Mouse (Mus musculus): Measurements from ENCODE around the gene H2afy. TPM values are rescaled to one million over a fixed set of nuclear protein-coding genes. Genes with fewer than 3 reads are reported as not detected.

Gene H2afy
- polyA plus RNA-seq, 1 experiment = 77.4 TPM

DNA sequence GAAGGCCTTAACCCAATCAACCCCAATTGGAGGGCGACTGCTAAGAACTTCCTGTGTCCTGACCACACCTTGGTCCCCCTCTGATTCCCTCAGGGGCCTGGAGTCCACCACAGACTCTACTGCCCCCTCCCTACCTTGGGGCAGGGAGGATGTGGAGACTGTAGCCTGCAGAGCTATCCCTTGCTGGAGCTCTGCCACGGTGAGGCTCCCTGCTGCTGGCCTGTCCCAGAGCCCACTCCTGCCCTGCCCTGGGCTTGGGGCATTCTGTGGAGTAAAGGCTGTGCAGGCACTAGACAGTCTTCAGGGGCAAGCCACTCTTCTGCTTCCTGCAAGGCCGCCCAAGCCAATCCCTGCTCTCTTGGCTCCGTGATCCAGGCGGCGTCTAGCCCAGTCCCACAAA, 24.6 kb downstream of the H2afy start:
- no peak for DNase-seq (ENCODE audit: low read depth)

GRCm38 (mm10) chr13:56110694-56111531, 25.2 kb downstream of the H2afy start:
- no peak for DNase-seq (ENCODE audit: low read depth)

- no peak for DNase-seq (ENCODE audit: low read depth)
Observed at GRCm38 (mm10) chr13:56109703-56110102, 26.5 kb downstream of the H2afy start.

DNA sequence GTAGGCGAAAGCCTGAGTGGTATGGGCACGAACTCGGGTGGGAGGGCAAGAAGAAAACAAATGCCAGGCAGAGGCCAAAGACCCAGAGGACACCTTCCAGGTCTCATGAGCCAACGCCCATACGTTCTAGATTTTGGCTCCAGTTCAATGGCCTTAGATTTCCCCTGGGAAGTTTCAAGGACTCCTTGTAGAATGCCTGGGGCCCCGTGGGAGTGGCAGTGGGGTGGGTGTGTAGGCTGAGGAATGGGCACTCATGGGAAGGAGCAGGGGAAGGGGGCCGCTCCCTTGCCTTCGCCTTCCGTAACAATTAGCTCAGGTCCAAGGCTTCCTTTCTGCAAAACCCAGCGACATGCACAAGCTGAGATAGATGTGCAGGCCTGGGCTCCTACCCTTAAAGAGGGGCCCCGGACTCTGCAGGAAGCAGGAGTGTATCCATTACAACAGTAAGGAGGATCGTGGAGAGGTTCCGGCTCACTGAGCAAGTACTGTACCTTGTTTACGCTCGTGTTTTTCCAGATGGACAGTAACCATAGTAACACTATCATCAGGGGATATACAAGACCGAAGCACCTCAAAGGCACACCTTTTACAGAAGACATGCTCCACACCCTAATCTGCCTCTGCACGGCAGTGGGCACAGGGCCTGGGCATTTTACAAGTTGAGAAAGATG, 27.2 kb downstream of the H2afy start:
- DNase-seq (ENCODE audit: low read depth) = no peak

DNA sequence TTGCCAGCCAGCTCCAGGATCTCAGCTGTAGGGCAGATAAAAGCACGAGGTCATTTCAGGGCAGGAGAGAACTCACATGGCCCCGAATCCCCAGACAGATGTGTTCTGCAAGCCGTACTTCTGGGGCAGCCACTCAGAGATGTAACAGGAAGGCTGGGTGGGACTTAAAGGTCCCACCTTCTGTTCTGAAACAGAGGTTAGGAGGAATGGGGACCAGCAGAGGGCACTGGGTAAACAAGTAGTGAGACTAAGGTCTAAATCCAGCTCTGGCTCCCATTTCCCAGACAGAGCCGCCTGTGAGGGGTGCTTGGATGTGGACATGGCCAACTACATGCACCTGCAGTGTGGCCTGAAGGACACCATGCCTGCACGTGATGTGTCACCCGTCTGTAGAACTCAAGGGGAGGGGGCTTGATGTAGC, 31.2 kb downstream of the H2afy start:
- DNase-seq (ENCODE audit: low read depth) = no peak

DNA sequence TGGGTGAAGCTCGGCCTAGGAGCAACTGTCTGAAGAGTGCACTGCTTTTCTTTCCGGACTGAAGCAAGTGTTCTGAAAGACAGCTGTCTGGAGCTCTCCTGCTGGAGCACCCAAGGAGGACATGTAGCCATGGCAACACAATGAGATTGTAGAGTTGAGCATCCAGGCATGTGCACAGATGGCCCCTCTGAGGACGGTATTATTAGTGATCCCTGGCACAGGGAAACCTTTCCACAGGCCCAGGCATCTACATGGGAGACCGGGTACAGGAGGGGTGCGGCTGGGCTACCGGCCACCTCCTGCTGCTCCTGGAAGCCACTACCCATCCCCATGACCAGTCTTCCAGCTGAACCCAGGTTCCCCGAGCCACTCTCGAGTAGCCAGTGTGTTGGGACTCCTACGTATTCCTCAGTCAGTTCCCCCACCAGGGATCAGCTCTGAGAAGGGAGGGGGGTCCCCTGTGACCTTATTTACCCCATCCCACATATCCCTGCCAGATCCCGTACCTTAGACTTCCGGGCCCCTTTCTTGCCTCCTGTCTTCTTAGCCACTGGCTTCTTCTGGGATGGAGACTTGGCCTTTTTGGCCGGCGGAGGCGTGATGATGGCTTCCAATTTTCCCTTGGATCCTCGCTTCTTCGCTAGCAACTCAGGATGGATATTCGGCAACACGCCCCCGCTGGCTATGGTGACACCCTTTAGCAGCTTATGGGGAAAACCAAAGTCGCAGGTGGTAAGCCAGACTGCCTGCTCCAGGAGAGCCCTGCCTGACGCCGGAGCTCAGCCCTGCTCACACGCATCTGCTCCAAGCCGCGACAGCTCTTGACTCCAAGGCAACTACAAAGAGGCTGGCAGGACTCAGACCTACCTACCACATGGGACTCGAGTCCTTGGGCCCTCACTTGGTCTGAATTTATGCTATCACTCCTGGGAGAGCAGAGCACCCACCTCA, 32.1 kb downstream of the H2afy start:
- no peak for DNase-seq (ENCODE audit: low read depth)

- no peak for DNase-seq (ENCODE audit: low read depth)
Observed at GRCm38 (mm10) chr13:56102160-56102559, 34.0 kb downstream of the H2afy start.

- peak; percentile 65 for DNase-seq (ENCODE audit: low read depth)
Observed at GRCm38 (mm10) chr13:56095601-56096195, 40.5 kb downstream of the H2afy start.

GRCm38 (mm10) chr13:56094544-56094943, 41.6 kb downstream of the H2afy start:
- DNase-seq (ENCODE audit: low read depth) = no peak

DNA sequence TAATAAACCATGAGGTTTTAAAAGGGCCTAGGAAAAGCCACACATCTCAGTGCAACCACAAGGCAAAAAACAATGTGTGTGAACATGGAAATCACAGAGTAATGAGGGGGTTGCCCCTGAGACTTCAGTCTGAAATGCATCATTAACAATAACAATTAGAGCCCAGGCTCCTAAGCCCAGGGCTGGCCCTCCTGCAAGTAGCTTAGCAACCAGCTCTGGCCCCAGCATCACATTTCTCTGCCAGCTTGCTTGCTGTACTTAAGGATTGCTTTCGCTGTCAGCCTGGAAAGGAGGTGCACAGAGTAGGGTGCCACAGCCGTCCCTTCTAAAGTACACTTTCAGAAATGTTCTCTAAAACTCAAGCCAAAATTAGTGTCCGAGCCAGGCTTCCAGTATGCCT, 42.5 kb downstream of the H2afy start:
- no peak for DNase-seq (ENCODE audit: low read depth)

GRCm38 (mm10) chr13:56092606-56093005, 43.6 kb downstream of the H2afy start:
- no peak for DNase-seq (ENCODE audit: low read depth)

DNA sequence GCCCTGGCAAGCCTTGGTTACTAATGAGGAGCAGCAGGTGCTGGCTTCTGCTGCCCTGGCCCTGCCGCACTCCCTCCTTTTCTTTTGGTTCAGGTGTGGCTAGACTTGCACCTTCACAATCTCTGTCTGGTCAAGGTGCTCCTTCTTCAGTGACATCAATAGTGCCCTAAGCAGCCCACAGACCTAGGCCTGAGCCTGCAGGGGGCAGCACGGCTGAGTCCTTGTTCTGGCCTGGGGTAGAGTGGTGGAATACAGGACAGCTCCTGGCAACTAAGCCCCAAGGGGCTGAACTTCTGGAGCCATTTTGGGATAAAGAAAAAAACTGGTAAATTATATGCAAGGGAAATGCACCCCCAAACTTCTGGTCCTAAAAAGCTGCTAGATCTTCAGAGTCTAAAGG, 45.6 kb downstream of the H2afy start:
- no peak for DNase-seq (ENCODE audit: low read depth)

DNA sequence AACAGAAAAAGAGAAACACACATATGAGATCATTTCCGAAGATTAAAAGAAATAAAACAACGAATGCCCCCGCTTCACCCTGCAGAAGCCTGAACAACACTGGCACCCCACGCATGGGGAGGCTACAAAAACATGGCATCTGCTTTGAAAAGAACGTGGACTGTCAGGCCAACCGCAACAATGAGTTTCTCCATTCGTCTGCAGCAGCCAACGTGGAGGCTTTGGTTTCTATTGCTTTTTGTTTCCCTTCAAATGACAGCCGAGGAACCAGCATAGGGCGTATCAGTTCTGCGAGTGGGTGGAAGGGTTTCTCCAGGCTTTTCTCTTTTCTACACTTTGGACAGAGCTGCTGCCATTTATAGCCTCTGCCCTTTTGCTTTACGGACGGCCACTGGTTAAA, 47.6 kb downstream of the H2afy start:
- DNase-seq (ENCODE audit: low read depth) = no peak

DNA sequence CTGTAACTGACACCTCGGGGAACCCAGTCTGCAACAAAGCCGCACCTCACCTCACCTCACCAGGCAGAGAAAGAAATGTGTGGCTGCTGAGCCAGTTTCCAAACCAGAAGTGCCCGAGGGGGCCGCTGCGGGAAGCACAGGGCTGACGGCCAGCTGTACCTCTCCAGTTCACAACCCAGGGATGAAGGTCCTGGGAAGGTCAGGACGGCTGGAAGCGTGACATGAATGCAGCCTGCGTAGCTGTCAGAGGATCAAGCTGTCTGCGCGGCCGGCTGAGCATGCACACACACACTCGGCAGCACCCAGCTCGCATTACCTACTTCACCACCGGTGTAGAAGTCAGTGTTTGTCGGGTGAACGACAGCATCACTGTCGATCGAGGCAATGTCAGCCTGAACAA, 48.2 kb downstream of the H2afy start:
- DNase-seq (ENCODE audit: low read depth) = no peak

DNA sequence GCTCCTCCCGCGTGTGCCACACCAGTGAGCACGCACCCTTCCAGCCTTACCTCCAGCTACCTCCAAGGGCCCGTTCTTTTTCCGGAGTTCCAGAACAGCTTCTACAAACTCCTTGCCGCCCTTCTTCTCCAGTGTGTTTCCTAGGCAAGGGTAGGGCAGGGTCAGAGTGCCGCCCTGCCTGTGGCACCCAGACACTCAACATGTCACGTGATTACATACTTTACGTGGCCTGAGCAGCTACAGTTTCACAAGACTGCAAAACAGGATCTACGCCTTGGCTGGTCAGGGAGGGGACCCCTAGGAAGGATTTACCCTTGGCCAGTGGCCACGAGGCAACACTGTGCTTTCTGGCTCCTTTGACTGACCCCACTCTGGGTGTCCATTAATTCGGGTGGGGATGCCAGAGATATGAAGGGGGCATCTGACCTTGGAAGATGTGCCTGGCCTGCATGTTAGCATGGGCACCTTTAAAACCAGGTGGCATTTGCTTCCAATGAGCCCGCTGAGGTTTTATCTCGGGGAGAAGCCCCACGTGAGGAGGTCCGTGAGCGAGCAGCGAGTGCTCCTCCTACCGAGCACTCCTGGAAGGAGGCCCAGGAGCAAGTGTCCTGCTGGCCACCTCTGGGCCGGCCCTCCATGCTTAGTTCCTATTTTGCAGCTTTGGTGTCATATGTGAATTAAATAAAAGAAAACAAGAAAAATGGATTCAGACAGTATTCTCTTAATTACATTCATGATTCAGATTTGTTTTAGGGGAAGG, 51.8 kb downstream of the H2afy start:
- no peak for DNase-seq (ENCODE audit: low read depth)

DNA sequence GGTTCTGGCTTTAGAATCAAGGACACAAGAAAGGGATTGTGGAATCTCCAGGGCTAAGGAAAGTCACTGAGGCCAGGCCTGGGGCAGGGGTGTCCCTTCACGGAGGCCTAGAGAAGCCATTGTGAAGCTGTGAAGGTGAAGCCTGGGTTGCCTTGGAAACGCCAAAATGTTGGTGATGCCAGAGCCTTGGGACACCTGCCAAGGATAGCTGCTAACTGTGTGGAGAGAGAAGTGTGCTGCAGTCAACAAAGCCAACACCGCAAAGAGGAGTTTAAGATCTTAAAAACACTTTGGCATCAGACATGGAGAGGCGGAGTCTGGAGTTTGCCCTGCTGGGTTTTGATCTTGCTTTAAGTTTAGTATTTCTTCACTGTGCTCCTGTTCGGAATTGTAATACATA, 54.5 kb downstream of the H2afy start:
- DNase-seq (ENCODE audit: low read depth) = no peak

GRCm38 (mm10) chr13:56079616-56080015, 56.5 kb downstream of the H2afy start:
- no peak for DNase-seq (ENCODE audit: low read depth)

DNA sequence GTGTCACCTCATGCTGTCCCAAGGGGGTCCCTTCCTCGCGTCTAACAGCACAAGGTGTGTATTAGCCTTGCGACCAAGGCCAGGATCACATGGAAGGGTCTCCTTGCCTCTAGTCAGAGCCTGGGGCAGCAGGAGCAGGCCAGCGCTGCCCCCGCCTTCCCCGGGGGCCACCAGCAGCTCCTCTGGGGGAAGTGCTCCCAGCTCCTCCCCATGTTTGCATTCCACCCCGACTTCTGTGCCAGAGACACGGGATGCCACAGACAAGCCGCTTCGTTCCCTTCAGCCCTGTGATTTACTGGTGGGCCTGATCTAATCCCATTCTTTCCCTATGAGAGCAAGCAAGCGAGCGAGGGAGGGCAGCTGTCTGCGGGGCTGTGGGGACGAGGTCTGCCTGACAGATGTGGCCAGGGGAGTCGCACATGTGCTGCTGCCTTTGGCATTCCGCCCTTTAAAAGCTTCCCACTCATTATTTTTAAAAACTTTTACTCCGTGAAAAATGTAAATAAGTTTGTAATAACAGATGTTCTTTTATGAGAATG, 57.4 kb downstream of the H2afy start:
- no peak for DNase-seq (ENCODE audit: low read depth)

DNA sequence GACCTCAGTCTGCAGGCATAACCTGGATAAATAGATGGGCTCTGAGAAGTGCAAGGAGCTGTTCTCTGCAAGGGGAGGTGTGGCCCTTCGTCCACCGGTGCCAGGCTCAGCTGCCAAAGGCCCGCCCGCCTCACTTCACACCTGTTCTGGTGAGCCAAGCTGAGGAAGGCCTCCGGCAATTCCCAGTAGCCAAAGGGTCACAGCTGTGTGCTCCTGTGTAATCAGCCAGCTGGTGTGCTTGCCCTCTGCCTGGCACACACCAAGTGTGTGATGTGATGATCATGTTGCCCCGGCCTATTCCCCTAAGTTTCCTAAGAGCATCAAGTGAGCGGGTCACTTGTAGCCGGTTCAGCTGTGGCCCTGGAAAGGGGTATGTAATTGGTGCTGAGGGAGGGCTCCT, 60.2 kb downstream of the H2afy start:
- no peak for DNase-seq (ENCODE audit: low read depth)

GRCm38 (mm10) chr13:56073186-56073585, 63.0 kb downstream of the H2afy start:
- no peak for DNase-seq (ENCODE audit: low read depth)

GRCm38 (mm10) chr13:56072268-56072607, 63.9 kb downstream of the H2afy start:
- no peak for DNase-seq (ENCODE audit: low read depth)
